Mouse (Mus musculus): ENCODE measurements around the gene Zfp488. TPM values are rescaled to one million over a fixed set of nuclear protein-coding genes. Genes with fewer than 3 reads are reported as not detected.

The Zfp488 gene
- polyA plus RNA-seq, 1 experiment from 2014 or later, result not detected

GRCm38 (mm10) chr14:33952233-33952981 lies 26.2 kb downstream of the Zfp488 start:
- Histone ChIP-seq H3K4me2 (no peak overlapping the region), H3K9me3 (replicated peaks) (no peaks in the 10 kb centered on the region), H3K9ac (no peak overlapping the region), H3K4me1 (replicated peaks) (0 out of 2 replicates have a peak, but pooled peaks cover 3% of the 10 kb centered on the region), H3K27me3 (replicated peaks) (peaks cover 8% of the 10 kb centered on the region; the same call in 1 of the 2 replicates), H3K4me3 (no peak overlapping the region), H3K27ac (ENCODE audit: poor library complexity, severe bottlenecking) (no peak overlapping the region), H3K36me3 (no peaks in the 10 kb centered on the region)
- 48% methylated on average over 6 of the region's 6 CpGs for WGBS
- no peak for ATAC-seq (ENCODE audit: insufficient number of reproducible peaks, low FRiP score)

- H3K4me2 ChIP-seq, result no peak overlapping the region
- WGBS, result 69% methylated on average over 6 of the region's 6 CpGs
- no peak overlapping the region for H3K27ac ChIP-seq (ENCODE audit: poor library complexity, severe bottlenecking)
- peaks cover 11% of the 10 kb centered on the region for H3K4me1 ChIP-seq (replicated peaks)
- no peaks in the 10 kb centered on the region for H3K36me3 ChIP-seq
- ATAC-seq (ENCODE audit: insufficient number of reproducible peaks, low FRiP score), result no peak
- 0 out of 2 replicates have a peak, but pooled peaks cover 3% of the 10 kb centered on the region for H3K27me3 ChIP-seq (replicated peaks)
- no peak overlapping the region for H3K4me3 ChIP-seq
- H3K9me3 ChIP-seq (replicated peaks), result no peaks in the 10 kb centered on the region
- H3K9ac ChIP-seq, result no peak overlapping the region
These were observed 32.4 kb downstream of the Zfp488 start for GRCm38 (mm10) chr14:33946125-33946524.

- no peak overlapping the region for H3K9ac ChIP-seq
- H3K9me3 ChIP-seq (replicated peaks), result no peaks in the 10 kb centered on the region
- H3K4me1 ChIP-seq (replicated peaks), result peaks cover 16% of the 10 kb centered on the region
- H3K27ac ChIP-seq (ENCODE audit: poor library complexity, severe bottlenecking), result no peak overlapping the region
- H3K4me2 ChIP-seq, result no peak overlapping the region
- H3K4me3 ChIP-seq, result no peak overlapping the region
- no peak for ATAC-seq (ENCODE audit: insufficient number of reproducible peaks, low FRiP score)
- 64% methylated on average over 5 of the region's 5 CpGs for WGBS
- 0 out of 2 replicates have a peak, but pooled peaks cover 3% of the 10 kb centered on the region for H3K27me3 ChIP-seq (replicated peaks)
- no peaks in the 10 kb centered on the region for H3K36me3 ChIP-seq
These were observed 36.3 kb downstream of the Zfp488 start for GRCm38 (mm10) chr14:33942222-33942621.

- Histone ChIP-seq H3K4me1 (replicated peaks) (peaks cover 16% of the 10 kb centered on the region), H3K27me3 (replicated peaks) (peaks cover 17% of the 10 kb centered on the region), H3K4me2 (peak within 1 kb of the TSS; percentile 12; the same call in 1 of the 2 replicates), H3K27ac (ENCODE audit: poor library complexity, severe bottlenecking) (no peak within 1 kb of the TSS), H3K9ac (no peak within 1 kb of the TSS), H3K4me3 (no peak within 1 kb of the TSS), H3K36me3 (no peaks in the 10 kb centered on the region), H3K9me3 (replicated peaks) (no peaks in the 10 kb centered on the region)
- WGBS, result 20% methylated on average over 8 of the region's 8 CpGs
- no peak; the same call in 1 of the 2 replicates for ATAC-seq (ENCODE audit: insufficient number of reproducible peaks, low FRiP score)
These were observed 37.8 kb downstream of the Zfp488 start, which contains the start of gene Gdf2 for GRCm38 (mm10) chr14:33940739-33941138. Gene Gdf2 (plus strand): TSS chr14:33941039.

- no peak for ATAC-seq (ENCODE audit: insufficient number of reproducible peaks, low FRiP score)
- H3K4me3 ChIP-seq, result peak overlapping the region; percentile 19; the same call in 1 of the 2 replicates
- peaks cover 16% of the 10 kb centered on the region for H3K4me1 ChIP-seq (replicated peaks)
- no peak overlapping the region for H3K27ac ChIP-seq (ENCODE audit: poor library complexity, severe bottlenecking)
- H3K36me3 ChIP-seq, result no peaks in the 10 kb centered on the region
- 28% methylated on average over 9 of the region's 9 CpGs for WGBS
- peak overlapping the region; percentile 58 for H3K4me2 ChIP-seq
- H3K9ac ChIP-seq, result no peak overlapping the region; the same call in 1 of the 2 replicates
- H3K9me3 ChIP-seq (replicated peaks), result no peaks in the 10 kb centered on the region
- peaks cover 27% of the 10 kb centered on the region for H3K27me3 ChIP-seq (replicated peaks)
These were observed 39.4 kb downstream of the Zfp488 start for GRCm38 (mm10) chr14:33939117-33939516.

- H3K27ac ChIP-seq (ENCODE audit: poor library complexity, severe bottlenecking), result no peak overlapping the region
- WGBS, result 34% methylated on average over 5 of the region's 5 CpGs
- H3K4me2 ChIP-seq, result no peak overlapping the region
- H3K4me3 ChIP-seq, result no peak overlapping the region
- H3K27me3 ChIP-seq (replicated peaks), result peaks cover 70% of the 10 kb centered on the region
- H3K4me1 ChIP-seq (replicated peaks), result no peaks in the 10 kb centered on the region; the same call in 1 of the 2 replicates
- H3K9me3 ChIP-seq (replicated peaks), result no peaks in the 10 kb centered on the region
- H3K9ac ChIP-seq, result no peak overlapping the region
- H3K36me3 ChIP-seq, result no peaks in the 10 kb centered on the region
- ATAC-seq (ENCODE audit: insufficient number of reproducible peaks, low FRiP score), result no peak
These were observed 44.7 kb downstream of the Zfp488 start for GRCm38 (mm10) chr14:33933778-33934317.

- Histone ChIP-seq H3K4me1 (replicated peaks) (no peaks in the 10 kb centered on the region), H3K27me3 (replicated peaks) (peaks cover 77% of the 10 kb centered on the region), H3K27ac (ENCODE audit: poor library complexity, severe bottlenecking) (no peak overlapping the region), H3K4me2 (no peak overlapping the region), H3K36me3 (no peaks in the 10 kb centered on the region), H3K4me3 (no peak overlapping the region), H3K9me3 (replicated peaks) (no peaks in the 10 kb centered on the region), H3K9ac (no peak overlapping the region)
- WGBS, result 56% methylated on average over 10 of the region's 10 CpGs
- no peak for ATAC-seq (ENCODE audit: insufficient number of reproducible peaks, low FRiP score)
These were observed 45.4 kb downstream of the Zfp488 start for GRCm38 (mm10) chr14:33932935-33933703.

GRCm38 (mm10) chr14:33931853-33932252 lies 46.7 kb downstream of the Zfp488 start:
- no peak overlapping the region; the same call in 1 of the 2 replicates for H3K4me2 ChIP-seq
- no peaks in the 10 kb centered on the region for H3K36me3 ChIP-seq
- WGBS, result 36% methylated on average over 17 of the region's 17 CpGs
- no peak for ATAC-seq (ENCODE audit: insufficient number of reproducible peaks, low FRiP score)
- H3K27me3 ChIP-seq (replicated peaks), result peaks cover 85% of the 10 kb centered on the region
- H3K9me3 ChIP-seq (replicated peaks), result no peaks in the 10 kb centered on the region
- no peak overlapping the region for H3K27ac ChIP-seq (ENCODE audit: poor library complexity, severe bottlenecking)
- no peaks in the 10 kb centered on the region for H3K4me1 ChIP-seq (replicated peaks)
- no peak overlapping the region for H3K4me3 ChIP-seq
- H3K9ac ChIP-seq, result no peak overlapping the region

GRCm38 (mm10) chr14:33923168-33924070 lies 55.1 kb downstream of the Zfp488 start, which contains the start of gene Gdf10:
Gene Gdf10 (plus strand): TSS chr14:33923587.
- WGBS, result under 1% methylated on average over 85 of the region's 85 CpGs
- Histone ChIP-seq H3K27me3 (replicated peaks) (peaks cover 88% of the 10 kb centered on the region), H3K27ac (ENCODE audit: poor library complexity, severe bottlenecking) (no peak within 1 kb of the TSS), H3K4me3 (peak within 1 kb of the TSS; percentile 61), H3K36me3 (no peaks in the 10 kb centered on the region), H3K4me1 (replicated peaks) (0 out of 2 replicates have a peak, but pooled peaks cover 4% of the 10 kb centered on the region), H3K9ac (peak within 1 kb of the TSS; percentile 60), H3K9me3 (replicated peaks) (no peaks in the 10 kb centered on the region), H3K4me2 (peak within 1 kb of the TSS; percentile 98)
- ATAC-seq (ENCODE audit: insufficient number of reproducible peaks, low FRiP score), result peak; percentile 69

- no peak for ATAC-seq (ENCODE audit: insufficient number of reproducible peaks, low FRiP score)
- Histone ChIP-seq H3K4me3 (peak overlapping the region; percentile 61), H3K36me3 (no peaks in the 10 kb centered on the region), H3K4me2 (peak overlapping the region; percentile 98), H3K4me1 (replicated peaks) (0 out of 2 replicates have a peak, but pooled peaks cover 4% of the 10 kb centered on the region), H3K27me3 (replicated peaks) (peaks cover 86% of the 10 kb centered on the region), H3K9me3 (replicated peaks) (no peaks in the 10 kb centered on the region), H3K27ac (ENCODE audit: poor library complexity, severe bottlenecking) (no peak overlapping the region), H3K9ac (peak overlapping the region; percentile 60; the same call in 1 of the 2 replicates)
- WGBS, result 18% methylated on average over 8 of the region's 8 CpGs
These were observed 55.8 kb downstream of the Zfp488 start for GRCm38 (mm10) chr14:33922771-33923167.

Measured in heart, embryonic 12.5 days (tissue).